Mouse (Mus musculus) mouse trophoblast stem cell (cell line): Measurements from ENCODE around the gene Tfdp1.

Experiments used
- in situ Hi-C, 2 experiments: fragments of 300-500 bp; cut with MseI, MboI; formaldehyde crosslinking; loops; 2 replicates in 1 of 2; 3 replicates in 1 of 2; pipeline ENCODE4 v1.15.1; 2025

The Tfdp1 gene

GRCm38 (mm10) chr8:13420970-13421369 is 82.4 kb downstream of the Tfdp1 start:
- in situ Hi-C loops, result no loop called here

- in situ Hi-C loops, result no loop called here
Measured at GRCm38 (mm10) chr8:13427351-13427750, 88.8 kb downstream of the Tfdp1 start.
